Mouse (Mus musculus) inflammation-experienced regulatory T-cells, adult 6 months (primary cell): Measurements from ENCODE around the gene Mkrn3. TPM values are rescaled to one million over a fixed set of nuclear protein-coding genes. Genes with fewer than 3 reads are reported as not detected.

Experiments
- ATAC-seq: one replicate; pipeline ENCODE4 v1.8.0; 2017
- polyA plus RNA-seq, 3 experiments: library from polyadenylated mRNA; unstranded; fragments of 100-300 nt; shearing (Covaris generic); gene quantifications; one replicate each; pipeline ENCODE4 v1.2.1; 2017

The Mkrn3 gene
- polyA plus RNA-seq: not detected

DNA sequence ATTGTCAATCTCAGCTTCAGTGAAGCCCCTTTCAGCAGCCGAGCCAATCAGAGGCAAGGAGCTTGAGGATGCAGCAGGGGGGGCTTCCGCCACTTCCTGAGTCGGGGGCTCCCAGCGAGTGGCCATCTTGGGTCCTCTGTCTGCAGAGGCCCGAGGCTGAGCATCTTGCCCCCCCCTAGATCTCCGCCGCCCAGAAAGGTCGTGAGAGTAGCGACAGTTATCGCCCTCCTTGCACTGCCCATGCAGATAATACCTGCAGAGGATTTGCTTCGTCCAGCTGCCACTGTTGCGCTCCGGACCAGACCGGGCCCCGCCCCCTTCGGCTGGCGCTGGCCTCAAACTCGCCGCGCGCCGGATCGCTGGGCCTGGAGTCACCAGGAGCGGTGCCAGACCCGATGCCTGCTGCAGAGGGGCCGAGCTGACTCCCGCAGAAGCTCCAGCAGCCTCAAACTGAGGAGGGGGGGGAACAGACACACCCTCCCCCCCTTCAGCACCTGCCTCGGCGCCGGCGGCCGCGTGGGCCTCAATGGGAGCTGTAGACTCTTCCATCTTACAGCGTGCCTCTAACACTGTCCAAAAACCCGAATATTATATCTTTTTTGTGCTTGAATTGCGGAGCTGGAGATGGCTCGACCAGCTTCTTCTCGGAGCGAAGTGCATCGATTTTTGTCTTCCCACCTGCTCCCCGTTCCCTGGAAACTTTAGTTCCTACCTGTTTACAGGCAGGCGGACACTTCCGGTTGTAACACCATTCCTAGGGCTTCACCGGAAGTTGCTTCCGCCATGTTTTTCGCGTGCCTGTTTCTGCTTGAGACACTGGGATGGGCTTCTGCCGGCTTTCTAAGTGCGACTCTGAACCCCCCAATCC is at the start of gene Mkrn3:
Gene Mkrn3 (minus strand): TSS at position 647 of the 868 bp plus-strand sequence.
- ATAC-seq: no peak

DNA sequence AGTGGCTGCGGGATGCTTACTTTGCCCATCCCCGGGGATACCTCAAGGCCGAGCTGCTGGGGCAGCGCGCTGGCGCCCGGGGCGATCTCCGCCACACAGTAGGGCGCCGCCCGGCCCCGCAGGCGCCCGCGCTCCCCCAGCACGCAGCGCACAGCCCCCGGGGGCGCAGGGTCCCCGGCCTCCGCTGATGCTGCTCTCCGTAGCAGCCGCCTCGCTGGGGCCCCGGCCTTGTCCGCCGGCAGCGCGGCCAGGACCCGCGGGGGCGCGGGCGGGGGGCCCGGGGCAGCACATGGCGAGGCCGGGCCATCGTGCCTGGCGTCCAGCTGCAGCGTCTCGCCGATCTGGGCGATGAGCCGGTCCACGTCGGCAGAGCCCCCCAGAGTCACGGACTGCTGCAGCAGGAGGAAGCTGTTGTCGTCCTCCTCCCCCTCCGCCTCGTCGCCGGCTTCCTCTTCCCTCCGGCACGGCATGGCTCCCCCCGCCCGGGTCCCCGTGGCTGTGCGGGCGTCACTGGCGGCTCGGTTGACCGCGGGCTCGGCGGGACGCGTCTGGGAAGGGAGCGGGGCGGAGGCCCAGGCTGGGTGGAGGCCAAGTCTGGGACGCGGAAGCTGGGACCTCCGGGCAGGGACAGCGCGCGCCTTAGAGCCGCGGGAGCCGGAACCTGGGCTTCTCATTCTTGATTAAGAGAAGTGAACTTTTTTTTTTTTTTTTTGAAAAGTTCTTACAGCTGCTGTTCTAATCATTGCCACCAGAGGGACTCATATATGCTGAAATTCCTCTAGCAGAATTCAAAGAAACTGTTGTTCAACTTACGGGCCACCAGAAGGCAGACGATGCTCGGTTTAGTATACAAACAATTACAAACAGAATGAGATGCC is 44.2 kb upstream of the Mkrn3 start, which contains the start of gene Peg12:
Gene Peg12 (minus strand): TSS at position 633 of the 878 bp plus-strand sequence.
- ATAC-seq: no peak

DNA sequence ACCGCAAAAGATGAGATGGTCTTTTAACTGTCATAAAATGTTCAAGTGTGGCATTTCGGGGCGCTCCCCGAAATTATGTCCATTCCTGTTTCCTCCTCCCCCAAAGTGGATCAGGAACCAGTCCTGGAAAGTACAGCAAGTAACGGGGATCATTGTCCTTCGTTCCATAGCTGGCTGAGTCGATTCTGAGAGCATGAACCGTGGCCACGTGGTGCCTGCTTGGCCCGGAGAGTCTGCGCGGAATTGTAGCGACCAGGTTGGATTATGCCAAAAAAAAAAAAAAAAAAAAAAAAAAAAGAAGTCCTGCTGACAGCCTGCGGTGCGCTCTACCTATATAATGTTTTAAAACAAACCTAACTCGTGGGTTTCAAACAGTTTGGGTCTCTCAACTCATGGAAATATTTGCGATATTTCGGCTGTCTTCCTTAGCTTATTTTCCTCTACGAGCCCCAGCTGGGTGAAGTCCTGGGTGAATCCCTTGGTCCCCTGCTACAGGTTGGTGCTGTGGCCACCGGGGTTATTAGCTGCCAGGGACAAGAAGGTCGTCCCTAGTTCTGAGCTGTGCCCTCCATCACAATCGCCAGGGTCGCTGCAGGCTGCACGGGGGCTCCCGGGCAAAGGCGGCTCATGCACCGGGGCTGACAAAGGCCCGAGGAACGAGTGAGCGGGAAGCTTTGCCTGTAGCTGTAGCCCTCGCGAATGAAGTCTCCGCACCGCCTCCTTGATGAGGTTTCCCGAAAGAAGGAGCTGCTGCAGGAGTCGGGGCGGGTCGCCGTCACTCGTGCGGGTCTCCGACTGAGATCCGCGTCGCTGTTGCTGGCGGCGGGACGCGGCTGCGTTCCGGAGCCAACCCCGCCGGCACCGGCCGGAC is 43.3 kb upstream of the Mkrn3 start:
- ATAC-seq: no peak

DNA sequence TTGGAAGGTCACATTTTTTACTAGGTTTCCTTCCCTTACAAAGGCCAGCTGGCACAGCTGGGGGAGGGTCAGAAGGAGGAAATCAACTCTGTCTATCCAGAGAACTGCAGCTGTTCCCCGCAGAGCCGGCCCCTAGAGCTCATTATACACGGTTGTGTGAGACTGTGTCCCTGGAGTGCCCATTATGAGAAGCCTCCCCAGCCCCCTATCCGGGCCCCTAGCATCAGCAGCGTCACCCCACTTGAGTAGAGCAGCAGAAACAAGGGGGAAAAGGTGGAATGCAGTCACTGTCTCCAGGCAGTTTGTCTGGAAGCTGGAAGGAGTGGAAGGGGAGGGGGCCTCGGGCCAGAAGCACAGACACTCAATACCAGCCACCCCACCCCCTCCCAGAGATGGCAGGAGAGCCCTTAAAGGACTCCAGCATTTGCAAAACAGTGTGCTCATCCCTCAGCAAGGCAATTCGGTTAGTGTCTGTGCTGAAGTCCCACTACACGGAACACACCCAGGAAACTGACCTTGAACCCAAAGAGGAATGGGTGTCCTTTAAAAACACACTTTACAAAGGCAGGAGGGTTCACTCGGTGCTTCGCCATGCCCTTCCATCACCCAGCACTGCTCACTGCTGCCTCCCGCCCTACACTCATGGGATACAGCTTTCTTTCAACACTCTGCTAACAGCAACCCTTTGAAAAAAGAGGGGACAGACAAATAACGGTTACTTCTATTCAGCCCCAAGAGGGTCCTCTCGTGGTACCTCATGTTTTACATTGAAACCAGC is 42.5 kb upstream of the Mkrn3 start:
- no peak for ATAC-seq

DNA sequence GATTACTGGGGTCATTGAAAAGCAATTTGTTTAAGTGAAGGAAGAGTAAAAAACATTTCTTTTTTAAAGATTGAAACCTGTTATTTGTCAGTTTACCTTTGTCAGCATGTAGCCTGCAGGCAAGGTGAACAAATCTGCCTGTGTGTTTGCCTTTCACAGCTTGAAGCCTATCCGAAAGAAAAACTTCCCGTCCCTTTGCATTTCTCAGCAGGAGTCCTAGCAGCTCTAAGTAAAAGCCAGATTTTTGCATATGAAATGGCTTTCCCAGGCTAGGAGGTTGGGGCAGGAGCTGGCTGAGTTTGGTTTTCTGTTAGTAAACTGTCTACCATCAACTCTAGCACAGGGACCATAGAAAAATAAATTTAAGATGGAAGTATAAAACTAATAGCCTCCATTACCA is 32.4 kb upstream of the Mkrn3 start:
- ATAC-seq: no peak

DNA sequence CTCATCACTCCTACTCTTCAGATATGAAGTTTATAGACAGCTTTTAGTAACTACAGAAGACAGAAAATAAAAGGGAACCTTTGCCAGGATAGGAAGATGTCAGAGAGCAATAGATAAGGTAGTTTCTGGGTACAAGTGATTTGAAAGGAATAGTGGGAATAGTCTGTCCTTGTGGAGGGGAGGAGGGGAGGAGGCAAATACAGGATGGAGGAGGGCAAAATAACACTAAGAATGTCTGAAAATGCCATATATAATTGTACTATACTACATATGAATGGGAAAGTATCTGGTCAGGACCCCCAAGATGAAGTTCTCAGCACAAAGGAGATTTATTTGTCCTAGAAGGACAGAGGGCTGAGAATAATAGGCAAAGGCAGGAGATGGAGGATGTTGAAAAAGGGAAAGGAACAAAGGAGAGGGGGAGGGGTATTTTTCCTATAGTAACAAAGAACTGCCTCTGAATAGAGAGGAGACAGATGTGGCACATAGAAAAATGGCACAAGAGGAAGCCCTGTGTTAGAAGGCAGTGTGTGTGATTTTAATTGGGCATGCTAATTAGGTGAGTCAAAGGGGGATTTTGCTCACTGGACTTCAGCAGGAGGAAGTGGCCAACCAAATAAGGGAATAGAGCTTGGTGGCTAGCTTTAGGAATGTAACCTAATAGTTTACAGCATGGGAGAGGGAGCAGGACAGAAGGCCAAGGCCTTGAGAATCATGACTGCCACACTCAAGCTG is 25.7 kb upstream of the Mkrn3 start:
- ATAC-seq: no peak

DNA sequence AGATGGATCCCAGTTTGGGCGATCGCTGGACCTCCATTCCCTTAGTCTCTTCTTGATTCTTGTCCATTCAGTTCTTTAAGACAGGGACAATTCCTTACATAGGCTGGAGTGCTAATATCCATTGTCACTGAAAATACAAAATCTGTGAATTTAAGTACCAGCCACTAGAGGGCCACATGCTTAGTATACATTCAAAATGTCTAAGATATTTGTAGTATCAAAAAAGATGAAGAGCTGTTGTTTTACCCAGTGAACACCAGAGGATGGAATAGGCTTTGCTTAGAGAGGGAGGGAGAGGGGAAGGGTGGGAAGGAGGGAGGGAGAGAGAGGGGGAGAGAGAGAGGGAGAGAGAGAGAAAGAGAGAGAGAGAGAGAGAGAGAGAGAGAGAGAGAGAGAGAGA is 16.5 kb upstream of the Mkrn3 start:
- no peak for ATAC-seq

DNA sequence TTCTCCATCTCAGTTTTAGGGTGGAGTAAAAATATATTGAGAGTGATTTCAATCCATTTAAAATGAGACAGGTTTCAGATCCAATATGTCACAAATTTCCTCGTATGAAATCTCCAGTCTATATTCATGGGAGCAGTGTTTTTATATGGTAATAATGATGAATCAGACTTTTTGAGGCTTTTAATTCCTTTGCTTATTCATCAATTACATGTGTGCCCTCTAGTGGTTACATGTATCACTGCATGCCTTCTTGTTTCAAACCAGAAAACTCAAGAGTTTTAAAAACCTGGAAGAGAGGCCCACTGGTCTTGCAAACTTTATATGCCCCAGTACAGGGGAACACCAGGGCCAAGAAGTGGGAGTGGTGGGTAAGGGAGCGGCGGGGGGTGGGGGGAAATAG is 13.3 kb upstream of the Mkrn3 start:
- no peak for ATAC-seq

DNA sequence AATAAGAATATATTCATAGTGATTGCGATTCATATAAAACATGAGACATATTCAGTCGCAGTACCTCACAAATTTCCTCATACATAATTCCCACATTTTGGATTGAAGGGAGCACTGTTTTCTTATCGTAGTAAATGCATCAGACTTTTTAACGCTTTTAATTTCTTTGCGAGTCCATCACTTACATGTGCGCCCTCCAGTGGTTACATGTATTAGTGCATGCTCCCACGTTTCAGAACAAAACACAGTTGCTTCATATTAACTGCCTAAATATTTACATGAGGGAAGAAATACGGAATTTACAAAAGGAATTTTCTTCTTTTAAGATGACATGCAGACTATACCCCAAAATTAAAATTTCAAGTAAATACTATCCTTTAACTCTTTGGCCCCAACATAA is 8.4 kb upstream of the Mkrn3 start:
- no peak for ATAC-seq

DNA sequence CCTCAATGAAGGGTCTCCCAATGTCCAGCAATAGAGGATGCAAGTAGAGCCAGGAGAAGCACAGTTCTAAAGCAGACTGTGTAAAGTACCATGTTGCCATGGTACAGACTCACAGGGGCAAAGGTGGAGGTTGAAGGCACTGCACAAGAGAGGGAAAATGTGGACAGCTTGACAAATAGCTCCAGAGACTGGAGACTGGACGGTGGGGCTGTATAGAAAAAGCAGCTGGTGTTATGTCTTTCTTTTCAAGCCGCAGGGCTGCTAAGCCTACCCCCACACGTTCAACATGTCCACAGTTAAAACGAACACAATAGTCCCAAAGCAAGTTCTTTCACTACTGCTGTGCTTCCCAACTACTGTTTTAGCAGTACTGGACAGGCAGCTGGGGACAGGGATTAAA is 3.3 kb upstream of the Mkrn3 start:
- no peak for ATAC-seq

DNA sequence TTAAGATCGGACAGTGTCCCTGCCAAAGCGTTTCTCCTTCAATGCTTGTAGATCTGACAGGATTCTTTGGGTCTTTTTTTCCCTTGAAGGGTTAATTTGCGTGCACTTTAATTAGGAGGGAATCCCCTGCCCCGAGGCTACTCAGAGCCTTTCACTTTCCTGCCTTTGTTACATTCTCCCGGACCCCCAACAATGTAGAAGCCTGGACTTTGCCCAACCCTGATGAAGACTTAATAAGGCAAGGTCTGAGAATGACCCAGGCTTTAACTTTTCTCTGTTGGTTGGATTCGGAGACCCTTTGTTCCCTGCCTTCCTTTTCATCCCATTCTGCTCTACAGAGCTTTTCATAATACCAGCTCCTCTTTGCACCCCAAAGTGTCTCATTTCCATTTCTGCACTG is 627 bp upstream of the Mkrn3 start:
- no peak for ATAC-seq

DNA sequence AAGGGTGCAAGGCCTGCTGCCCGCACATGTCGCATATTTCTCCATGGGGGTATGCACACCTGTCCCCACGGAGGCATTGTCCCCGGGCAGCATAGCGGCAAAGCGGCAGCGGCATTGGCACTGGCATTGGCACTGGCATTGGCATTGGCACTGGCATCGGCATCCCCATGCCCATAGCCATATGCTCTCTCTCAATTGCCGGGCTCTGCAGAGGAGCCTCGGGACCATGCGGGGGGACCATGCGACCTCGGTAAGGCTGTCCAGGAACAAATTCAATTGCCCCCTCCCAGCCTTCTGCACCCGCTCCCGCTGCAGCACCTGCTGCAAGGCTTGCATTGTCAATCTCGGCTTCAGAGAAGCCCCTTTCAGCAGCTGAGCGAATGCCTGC is 840 bp downstream of the Mkrn3 start:
- ATAC-seq: no peak

DNA sequence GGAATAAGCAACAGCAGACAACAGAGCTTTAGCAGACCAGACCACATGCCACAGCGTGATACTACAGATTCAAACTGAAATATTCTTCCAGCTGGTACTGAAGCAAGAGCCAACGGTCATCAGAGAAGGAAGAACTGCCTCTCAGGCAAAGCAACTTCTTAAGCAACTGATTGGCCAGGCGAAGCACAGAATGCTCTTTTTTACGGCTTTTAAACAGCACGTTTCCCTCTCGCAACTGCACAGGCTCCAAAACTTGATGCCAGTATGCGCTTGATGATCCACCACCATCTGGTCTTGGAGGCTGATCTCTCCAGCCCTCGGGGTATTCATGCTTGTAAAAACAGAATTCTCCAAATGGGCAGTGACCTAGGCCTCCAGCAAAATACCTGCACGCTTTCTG is 1.6 kb downstream of the Mkrn3 start:
- ATAC-seq: no peak

DNA sequence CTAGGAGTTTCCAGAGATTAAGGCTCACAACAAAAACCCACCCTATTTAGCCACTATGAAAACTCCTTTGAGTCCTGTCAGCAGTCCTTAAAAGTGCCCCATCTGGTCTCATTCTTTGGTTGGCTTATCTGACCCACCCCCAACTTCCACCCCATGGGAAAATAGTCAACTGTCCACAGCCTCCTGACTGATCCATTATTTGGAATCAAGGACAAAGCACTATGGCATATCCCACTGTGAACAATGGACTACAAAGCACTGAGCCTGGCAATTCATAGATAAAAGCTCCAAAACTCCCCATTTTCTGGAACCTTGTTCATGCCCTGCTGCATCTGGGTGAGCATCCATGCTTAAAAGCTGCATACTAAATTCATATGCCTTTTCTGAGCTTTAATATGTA is 3.8 kb downstream of the Mkrn3 start:
- ATAC-seq: no peak

DNA sequence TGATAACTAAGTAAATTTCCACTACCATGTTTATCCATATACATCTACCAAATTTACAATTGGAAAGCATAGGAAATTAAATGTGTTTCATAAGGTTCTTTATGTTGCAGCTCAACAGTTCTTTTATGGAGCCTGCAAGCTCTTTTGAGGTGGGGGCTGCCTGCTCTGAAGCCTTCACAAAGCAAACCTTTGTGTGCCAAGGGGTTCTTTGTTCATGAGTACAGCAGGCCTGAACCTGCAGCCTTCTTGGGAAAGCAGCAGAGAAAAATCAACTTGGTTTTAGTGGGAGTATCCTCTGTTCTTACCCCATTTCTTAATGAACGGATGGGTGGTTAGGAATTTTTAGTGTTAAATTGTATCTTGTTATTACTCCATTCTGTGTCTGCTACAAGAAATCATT is 4.7 kb downstream of the Mkrn3 start:
- no peak for ATAC-seq

DNA sequence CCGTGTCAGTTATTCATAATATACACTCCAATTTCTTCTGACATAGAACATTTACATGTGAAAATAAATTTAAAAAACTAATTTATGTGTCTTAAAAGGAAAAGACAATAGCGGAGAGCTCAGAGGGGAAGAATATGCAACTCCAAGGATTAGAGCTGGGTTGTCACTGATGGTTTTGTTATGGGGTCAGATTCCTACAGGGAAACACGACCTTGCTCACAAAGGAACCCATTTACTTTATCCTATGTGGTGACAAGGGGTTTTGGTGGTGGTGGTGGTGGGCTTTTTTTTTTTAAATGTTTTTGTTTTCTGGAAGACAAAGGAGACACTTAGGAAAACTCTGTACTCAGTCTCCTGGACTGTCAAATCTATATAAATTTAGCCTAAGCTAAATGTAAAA is 12.1 kb downstream of the Mkrn3 start:
- ATAC-seq: no peak

DNA sequence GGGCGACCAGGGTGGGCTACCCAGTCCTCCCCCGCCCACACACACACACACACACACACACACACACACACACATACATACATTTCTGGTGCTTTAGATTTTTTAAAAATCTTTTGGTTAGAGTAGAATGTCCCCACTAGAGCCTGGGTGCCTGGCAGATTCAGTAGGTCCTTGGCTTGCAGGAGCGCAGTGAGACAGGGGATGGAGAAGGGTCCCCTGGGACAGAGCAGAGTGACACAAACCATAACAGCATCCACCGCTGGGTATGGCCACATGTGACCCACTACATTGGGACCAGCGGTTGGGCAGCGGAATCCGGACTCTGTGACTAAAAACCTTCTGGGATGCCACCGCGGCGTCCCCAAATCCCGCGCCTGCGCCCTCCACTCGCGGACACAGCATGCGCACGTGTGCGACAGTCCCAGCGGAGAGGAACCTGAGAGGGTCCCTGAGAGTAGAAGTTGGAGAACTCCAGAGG is 13.3 kb downstream of the Mkrn3 start:
- no peak for ATAC-seq

DNA sequence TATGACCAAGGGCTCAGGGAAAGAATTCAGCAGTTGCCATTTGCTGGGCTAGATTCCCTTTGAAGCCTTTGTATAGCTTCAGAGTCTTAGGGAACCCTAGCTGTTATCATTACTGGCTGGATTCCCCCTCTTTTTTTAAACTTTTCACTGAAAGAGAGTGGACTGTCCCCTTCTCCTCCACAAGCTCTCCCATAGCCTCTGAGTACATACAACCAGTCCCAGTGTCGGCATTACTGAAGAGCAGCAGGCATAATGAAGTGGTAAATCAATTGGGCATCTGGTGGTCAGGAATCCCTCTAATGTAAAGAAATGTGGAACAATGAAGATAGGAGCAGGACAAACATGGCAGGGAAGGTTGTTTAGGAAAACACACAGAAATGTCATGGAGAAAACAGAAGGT is 27.7 kb downstream of the Mkrn3 start:
- ATAC-seq: no peak

DNA sequence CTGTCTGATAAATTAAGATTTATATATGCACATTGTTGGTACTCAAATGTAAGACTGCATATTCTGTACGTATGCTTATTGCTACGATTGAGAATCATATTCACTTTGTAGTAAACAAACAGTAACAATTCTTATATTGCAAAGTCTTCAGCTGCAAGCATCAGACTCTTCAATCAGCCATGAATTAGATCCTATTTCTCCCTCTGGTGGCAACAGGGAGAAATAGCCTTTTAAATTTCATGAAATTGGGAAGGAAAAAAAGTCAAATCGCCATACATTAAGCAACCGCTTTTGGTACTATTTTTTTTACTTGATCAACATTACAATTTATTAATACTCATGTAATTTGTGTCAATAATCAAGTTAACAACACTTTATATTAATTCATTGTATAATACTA is 31.6 kb downstream of the Mkrn3 start:
- no peak for ATAC-seq

DNA sequence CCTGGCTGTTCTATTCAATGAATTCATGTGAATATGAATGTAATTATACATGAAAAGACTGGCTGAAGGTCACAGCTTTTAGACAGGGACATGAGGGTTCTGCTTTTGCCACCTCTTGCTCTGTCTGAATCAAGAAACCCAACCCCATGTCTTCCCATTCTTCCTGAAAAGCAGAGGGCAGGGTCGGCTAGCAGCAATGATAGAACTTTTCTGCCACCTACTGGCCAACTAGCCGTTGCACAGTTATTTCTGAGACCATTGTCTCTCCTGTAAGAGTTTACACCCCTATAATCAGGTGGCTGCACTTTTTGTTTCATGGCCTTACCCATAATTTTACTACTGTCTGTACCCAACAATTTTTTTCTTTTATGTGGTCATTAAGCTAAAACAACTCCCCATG is 37.5 kb downstream of the Mkrn3 start:
- no peak for ATAC-seq

DNA sequence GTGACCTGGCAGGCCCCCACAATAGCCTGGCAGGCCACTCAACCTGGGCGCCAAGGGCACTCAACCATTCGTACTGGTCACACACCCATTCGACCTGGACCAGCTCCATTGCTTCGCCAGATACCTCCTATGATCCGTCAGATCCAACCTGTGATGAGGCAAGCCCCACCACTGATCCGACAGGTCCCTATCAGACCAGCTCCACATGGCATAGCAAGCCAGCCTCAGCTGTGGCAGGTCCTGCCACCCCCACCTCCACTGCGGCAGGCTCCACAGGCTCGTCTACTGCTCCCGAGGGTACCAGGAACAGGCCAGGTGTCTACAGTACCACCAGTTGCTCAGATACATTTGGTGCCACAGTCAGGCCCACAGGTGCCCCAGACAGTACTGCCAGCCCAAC is 41.4 kb downstream of the Mkrn3 start:
- no peak for ATAC-seq
